Mouse (Mus musculus) ES-CJ7 (cell line): ENCODE results near the gene Bag5.
A peak's percentile ranks its signal among the peaks of the same experiment; 100 is the strongest.

Experiments used
- DNase-seq: peaks from one replicate; pipeline ENCODE4 v3.0.0; 2011; ENCODE audit warnings: low read depth, low spot score

Gene Bag5

DNA sequence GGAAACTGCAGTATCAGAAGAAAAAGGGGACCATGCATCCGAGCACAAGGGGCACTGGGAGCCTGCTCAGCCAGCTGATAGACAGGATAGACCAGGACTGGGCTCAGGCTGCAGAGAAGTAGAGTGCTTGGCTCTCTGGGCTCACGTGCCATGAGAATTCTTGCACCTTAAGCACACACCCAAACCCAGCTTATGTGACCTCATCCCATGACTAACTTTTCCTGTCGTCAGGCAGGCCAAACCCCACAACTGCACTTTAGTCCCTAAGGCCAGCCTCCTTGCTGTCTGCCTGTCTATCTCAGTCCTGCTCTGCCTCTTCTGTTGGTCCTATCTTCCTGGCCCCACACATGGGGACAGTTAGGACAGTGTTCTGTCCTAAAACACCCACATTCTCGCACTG, 15.3 kb downstream of the Bag5 start:
- no peak for DNase-seq

DNA sequence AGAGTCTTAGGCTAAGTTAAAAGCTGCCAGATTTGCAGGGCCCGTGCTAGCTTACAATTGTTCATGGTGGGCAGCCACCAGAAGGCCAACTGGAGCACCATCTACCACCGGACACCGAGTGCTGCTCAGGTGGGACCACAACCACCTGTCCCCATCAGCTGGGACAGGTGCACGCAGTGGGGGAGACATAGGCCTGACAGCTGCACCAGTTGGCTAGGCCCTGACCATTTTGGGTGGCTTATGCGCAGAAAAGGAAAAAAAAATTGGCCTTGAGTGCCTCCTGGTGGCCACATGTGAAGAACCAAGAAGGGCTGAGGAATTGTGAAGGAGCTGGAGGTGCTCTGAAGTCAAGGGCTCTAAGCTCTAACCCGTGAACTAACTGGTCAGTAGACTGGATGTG, 16.8 kb downstream of the Bag5 start:
- DNase-seq, result peak; percentile 78

DNA sequence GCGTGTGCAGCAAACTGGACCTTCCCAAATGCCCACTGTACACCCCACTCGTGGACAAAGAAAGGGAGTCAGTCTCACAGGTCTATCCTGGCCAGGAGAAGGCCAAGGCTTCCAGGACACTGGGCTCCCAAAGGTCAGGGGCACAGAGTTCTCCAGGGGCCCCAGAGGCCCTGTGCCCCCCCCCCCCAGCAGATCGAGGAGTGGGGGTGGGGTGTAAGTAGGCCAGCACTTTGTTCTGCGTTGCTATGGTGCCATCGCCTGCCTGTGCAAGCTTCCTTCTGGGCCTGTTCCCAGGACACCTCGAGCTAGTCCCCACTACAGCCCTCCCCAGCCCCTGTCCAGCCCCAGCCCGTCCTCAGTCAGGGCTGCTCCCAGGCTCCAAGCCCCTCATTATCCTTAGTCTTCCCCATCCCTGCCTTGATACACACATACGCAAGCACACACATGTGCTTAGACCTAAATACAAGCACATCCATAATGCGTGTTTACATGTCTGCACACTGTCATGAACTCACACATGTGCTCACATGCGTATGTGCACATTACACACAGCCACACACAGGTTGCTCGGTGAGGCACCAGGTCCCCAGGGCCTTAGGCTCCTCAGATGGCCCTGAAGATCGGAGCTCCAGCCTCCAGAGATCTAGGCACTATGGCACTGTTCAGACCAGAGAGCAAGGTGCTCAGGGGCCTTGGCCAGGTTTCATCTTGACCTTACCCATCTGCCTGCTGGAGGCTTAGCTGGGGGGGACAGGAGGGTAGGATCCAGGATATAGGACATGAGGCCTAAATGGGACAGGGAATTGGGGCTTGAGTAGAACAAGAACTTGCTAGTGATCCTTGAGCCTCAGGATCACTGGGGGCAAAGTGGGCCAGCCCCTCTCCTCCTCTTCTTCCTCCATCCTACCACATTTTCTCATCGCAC, 17.9 kb downstream of the Bag5 start:
- DNase-seq, result no peak

DNA sequence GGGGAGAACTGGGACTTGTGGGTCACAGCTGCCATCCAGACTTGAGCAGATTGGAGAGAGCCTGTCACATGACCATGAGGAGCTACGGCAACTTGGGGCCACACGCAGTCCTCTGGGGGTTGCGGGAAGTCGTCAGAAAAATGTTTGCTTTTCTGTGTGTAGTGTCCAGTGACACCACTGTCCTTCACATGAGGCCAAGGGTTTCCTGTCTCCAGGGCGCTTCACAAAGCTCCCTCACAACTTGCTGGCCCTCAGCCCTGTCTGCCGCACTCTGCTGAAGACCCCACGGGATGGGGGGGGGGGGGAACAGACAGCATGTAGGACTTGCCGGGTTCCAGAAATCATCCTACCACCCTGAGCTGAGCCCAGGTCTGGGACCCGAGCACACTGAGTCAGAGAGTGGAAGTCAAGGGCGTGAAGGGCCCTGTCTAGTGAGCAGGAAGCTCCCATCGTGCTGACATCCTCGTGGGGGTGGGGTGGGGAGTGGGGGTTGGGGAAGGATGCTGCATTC, 18.7 kb downstream of the Bag5 start:
- DNase-seq, result no peak

DNA sequence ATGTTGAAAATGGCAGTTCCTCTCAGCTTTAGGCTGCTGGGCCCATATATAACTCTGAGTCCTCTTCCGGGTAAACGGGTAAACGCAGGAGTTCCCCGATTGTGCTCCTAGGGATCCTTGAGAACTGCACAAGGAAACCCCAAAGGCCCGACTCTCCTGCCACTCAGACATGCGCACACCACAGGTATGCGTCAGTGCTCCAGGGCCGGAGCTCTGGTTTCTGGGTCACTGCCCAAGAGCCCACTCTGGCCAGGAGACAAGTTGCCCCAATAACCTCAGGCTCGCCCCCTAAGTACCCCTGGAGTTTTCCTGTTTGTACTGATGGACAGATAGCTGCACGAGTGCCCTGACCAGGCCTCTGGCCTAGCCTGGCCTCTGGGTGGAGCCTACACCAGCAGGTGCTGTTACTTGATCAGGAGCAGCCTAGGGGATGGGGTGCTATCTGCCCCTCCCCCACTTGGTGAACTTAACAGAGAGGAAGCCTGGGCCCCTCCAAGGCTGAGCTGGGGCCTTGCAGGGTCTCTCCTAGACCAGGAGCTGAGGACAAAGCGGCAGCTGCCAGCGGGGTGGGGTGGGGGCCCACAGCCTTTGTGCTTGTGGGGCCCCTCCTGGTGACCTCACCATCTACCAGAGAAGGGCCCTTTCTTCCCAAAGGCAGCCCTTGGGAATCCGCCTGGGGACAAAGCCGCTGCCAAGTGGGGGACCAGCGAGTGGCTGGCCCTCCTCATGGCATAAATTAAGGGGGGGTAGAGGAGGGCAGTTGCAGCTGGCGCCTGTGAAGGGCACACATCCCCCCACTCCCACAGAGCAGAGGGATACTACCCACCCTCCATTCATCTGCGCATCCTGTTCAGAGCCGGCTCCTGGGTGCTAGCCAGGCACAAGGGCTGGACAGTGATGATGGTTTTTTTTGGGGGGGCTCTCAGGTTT, 19.5 kb downstream of the Bag5 start:
- no peak for DNase-seq

DNA sequence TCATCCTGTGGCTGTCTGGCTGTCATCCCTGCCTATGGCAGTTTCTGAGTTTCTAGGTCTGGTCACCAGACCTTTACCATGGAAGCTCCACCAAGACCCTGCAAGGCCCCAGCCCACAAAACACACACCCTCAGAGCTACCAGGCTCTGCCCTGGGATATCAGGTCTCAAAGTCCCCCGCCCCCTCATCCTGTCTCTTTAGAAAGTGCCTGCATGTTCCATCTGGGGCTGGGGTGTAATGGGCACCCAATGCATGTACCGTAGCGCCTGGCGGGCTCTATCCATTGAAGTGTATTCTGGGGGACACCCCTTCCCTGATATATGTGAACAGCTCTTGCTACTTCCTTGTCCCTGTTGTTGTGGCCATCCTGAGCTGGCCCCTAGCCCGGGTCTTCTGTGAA, 20.2 kb downstream of the Bag5 start:
- no peak for DNase-seq

DNA sequence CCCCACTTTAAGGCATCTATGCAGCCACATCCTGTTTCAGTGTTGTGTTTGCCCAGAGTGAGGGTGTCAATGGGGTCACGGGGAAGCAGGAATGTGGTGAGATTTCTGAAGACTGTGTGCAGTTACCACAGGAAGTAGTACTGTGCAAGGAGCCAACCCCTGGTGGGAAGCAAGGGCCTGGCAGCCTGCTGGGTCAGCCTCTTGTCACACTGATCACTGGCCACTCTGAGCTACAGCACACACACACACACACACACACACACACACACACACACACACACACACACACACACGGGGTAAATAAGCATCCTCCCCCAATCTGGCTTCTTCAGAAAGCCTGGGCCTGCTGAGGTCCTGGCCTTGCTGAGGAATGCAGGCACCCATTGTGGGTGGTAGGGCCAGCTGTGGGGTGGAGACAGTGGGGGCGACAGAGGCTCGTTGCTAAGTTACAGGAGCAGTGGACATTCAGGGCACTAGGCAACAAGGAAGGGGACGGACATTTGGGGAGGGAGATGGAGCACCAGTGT, 21.6 kb downstream of the Bag5 start:
- no peak for DNase-seq

DNA sequence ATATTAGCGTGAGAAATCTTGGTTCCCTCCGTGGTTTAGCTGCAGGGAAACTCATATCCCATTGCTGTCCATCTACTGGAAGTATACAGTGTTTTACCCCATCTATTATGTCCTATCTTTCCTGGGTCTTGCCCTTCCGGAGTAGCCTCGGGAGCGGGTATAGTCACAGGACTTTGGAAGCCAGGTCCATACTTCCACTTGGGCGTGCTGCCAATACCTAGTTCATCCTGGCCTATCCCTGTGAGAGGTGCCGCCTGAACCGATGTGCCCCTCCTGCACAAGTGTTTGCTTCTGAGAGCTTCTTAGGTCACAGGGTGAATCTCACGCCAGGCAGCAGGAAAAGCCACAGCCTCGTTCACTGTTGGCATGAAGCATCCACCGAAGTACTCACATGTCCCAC, 23.6 kb downstream of the Bag5 start:
- DNase-seq, result no peak

DNA sequence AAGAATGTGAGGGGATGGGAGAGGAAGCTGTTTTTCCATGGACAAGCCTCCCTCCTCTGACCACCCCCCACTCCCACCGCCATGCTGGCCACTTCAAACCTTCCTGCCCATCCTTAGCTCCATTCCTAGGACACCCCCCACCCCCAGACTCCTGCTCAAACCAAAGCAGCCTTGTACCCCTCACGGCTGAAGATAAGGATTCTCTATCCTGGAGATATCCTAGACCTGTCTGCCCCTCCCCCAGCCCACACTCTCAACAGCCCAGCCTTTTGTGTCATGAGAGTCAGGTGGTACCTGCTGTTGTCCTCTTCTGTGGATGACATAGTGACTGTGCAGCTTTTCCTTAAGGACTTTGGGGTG, 25.0 kb downstream of the Bag5 start:
- DNase-seq, result no peak

DNA sequence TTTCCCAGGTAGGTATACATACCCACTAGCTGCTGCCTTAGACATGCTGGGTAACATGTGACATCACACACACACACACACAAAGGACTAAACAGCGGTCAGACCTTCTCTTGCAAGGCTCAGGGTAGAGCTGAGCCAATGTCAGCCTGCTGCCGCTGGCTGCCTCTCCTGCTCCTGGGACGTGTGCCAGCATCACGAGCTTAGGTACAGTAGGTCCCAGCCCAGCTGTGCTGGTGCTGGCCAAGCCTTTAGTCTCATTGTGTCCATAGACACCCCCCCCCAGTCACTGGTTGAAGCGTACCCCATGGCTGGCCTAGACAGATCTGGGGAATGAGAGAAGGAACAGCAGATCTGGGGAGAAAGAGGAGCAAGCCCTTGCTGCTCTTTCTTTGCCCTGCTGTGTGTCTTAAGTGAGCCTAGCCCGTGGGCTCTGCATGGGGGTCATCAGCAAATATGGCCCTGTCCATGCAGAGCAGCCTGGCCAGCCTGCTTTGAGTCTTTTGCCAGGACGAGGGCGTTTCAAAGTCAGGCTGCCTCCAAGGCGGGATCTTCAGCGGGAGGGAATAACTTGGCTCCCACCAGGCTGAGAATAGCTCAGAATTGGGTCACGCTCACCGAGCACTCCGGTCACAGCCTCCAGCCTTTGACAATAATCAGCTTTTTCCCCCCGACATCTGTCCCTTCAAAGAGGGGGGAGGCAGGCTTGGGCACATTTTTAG, 25.5 kb downstream of the Bag5 start:
- DNase-seq, result no peak

DNA sequence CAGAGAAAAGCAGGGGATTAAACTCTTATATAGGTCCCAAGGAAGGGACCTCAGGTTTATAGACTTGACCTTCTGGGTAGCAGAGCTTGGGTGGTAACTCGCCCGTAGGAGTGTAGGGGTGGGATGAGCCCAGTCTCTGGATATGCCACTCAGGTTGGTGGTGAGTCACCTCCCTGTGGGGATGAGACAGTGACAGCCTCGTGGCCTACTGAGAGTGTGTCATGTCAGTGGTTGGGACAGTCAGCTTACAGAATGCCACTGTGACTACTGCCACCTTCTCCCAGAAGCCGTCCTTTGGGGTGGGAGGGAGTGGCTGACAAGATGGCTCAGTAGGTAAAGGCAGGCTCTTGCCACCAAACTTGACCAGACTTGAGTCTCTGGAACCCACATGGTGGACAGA, 26.7 kb downstream of the Bag5 start:
- DNase-seq, result no peak

DNA sequence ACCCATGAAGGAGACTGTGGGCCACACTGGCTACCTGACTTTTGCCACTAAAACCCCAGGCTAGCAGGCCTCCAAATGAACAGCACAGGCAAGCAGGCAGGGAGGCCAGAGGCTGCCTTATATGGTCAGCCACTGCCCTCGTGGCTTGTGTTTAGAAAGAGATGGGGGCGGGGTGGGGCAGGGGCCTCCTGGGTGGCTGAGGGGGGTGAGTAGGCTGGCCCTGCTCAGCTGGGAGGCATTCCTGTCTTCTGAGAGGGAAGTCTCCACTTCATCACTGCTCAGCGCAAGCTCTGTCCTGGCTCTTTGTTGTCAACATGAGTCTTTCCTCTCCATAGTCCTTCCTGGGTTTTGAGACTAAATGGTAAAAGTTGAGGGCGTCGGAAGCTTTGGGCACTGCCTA, 30.3 kb downstream of the Bag5 start:
- no peak for DNase-seq

DNA sequence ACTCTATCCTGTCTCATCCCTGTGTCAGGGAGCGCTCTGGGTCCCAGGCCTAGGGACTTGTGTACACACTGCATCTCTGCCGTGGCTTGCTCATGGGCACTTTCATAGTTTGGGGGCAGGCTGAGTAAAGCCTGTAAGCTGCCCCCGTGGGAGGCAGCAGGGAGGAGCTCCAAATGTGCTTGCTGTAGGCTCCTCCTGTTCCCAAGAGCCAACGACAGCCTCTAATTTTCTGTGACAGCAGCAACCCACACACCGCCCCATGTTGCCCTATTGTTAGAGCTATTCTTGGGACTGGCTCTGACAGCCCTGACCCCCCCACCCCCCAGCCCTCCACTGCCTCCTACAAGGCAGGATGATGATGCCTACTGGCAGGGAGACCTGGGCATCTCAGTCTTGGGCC, 31.1 kb downstream of the Bag5 start:
- DNase-seq, result no peak

DNA sequence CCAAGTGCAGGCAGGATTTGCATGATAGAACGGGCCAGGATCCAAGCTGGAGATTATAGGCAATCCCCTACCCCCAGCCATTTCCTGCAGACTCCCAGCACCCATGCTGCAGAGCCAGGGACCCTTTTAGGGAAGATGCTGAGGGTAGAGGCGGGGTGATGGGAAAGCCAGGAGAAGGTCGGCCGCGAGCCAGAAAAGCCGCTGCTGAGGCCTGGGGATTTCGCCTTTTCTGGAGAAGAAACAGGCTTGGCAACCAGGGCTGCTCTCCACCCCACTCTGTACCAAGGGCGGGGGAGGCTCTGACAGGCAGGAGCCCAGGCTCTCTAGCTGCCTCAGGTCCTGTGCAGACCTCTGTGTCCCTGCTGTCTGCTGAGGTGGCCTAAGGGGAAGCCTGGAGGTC, 31.8 kb downstream of the Bag5 start:
- no peak for DNase-seq

DNA sequence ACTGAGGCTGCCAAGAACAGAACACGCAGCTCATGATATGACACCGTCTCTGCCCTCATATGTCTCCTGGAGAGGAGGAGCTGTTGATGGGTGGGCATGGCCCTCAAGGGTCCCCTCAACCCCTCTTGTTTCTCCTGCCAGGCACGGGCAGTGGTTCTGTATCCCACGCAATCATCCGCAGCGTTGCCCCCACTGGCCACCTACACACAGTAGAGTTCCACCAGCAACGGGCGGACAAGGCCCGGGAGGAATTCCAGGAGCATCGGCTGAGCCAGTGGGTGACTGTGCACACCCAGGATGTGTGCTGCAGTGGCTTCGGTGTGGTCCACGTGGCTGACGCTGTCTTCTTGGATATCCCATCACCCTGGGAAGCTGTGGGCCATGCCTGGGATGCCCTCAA, 32.4 kb downstream of the Bag5 start:
- DNase-seq, result no peak

DNA sequence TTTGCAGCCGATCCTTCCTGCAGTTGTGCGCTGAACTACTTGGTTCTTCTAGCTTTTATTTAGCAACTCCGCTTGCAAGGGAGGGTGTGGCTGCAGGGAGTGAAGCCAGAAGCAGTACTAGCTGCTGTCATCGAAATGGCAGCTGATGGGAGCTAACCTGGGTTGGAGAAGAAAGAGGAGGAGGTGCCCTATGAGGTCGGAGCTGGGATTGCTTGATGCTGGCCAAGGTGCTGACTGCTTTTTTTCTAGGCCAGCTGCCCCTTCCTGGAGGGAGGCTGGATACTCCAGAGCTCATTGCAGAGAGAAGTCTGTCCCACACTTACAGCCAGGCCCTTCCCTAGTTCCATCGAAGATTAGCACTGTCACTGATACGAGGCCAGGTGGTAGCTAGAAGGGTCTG, 34.1 kb downstream of the Bag5 start:
- DNase-seq, result peak; percentile 57

DNA sequence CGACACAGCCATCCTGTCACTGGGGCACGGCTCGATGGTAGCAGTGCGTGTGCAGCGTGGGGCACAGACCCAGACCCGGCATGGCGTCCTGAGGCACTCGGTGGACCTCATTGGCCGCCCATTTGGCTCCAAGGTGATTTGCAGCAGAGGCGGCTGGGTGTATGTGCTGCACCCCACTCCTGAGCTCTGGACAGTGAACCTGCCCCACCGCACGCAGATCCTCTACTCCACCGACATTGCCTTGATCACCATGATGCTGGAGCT, 34.5 kb downstream of the Bag5 start:
- DNase-seq, result no peak

DNA sequence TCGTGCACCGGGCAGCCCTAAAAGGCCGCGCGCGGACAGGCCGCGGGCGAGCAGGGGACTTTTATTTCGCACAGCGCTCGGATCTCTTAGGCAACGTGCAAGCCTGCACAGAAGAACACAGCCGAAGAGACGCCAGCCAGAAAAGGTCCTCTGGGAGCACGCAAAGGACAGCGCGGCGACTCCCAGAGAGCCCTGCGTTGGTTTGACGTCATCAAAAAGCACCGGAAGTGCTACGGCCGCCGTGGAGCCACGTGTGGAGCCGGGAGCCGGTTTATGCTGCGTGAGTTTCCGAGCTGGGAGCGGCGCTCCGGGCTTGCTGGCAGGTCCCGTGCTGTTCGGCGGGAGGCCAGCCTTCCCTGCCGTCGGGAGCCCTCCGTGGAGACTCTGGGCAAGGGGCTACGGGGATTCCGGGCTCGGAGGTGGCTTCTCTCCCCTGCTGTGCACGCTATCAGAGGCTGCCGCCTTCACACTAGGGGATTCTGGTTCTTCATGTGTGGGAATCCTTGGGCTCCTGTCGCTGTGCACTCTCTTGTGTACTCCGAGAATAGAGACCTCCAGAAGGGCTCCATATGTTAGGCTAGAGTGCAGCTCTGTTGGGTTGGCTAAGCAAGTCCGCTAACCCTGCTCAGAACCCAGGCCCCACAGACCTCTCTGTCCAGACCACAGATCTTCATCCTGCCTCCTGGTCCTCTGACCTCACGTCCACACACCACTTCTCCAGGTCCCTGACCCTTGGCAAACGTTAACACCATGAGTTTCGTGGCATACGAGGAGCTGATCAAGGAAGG, 35.0 kb downstream of the Bag5 start, which contains the start of gene Trmt61a:
Gene Trmt61a (plus strand): TSS at position 224 of the 788 bp plus-strand sequence.
- peak; percentile 89 for DNase-seq

DNA sequence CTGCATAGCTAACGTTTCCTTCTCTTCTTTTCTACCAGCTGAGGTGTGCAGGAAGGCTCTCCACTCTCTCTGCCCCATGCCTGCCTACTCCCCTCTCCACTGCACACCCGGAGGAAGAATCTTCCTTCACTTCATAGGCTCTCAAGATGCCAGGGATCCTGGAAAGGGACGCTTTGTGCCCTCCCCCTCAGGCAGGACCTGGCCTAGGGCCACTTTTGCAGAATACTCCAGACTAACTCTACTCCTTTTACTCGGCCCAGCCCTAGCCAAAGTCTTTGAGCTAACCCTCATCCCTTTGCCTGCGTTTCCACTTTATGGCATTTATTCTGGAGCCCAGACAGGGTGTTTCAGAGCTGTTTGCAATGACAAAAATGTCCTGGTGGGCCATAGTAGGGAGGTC, 35.6 kb downstream of the Bag5 start:
- no peak for DNase-seq

DNA sequence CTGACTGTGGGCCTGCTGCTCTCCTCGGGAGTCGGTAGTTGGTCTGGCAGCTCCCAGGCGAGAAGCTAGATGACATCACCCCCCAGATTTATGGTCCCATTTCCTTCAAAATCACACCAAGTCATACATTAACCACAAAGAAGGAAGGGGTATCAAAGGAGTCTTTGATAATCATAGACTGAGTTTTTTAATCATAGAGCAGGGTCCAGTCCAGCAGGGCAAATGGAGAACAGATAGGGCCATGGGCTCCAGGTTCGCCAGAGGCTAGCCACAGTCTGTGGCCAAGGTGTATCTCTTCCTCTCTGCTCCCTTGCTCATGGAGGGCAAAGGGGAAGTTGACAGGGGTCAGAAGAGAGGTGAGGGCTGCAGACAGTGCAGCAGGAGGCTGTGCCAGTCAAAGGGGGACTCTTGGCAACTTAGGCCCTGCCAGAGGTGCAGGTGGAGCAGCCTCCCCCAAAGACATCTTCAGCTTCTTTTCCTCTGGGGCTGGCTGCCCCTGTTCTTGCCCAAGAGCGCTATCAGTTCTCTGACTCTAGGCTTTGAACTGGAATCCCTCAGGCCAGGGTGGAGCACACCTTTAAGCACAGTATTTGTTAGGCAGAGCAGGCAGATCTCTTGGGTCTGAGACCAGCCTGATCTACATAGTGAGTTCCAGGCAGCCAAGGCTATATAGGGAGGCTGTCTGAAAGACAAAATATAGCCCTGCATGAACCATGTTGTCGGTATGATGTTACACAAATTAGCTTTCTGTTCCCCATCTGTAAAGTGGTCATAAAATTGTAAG, 37.1 kb downstream of the Bag5 start:
- peak; percentile 85 for DNase-seq
